Mouse (Mus musculus): ENCODE data around the gene Rpn1. TPM values are rescaled to one million over a fixed set of nuclear protein-coding genes. Genes with fewer than 3 reads are reported as not detected.

Rpn1 gene
- polyA plus RNA-seq, 1 experiment: 181 TPM

- no peak for TF ChIP-seq MAX (IDR thresholded peaks at IDR 0.05)
- H3K79me2 ChIP-seq (ENCODE audit: control insufficient read depth, insufficient read depth): no peaks in the 10 kb centered on the region
- H3K27me3 ChIP-seq (ENCODE audit: control insufficient read depth, insufficient read depth, insufficient read length): no peaks in the 10 kb centered on the region
- no peak overlapping the region for H3K4me3 ChIP-seq (ENCODE audit: insufficient read depth, poor library complexity, severe bottlenecking)
- H3ac ChIP-seq (ENCODE audit: control insufficient read depth, insufficient read length, low read depth): no peak overlapping the region
- peaks cover 81% of the 10 kb centered on the region for H3K36me3 ChIP-seq (ENCODE audit: control insufficient read depth, insufficient read depth)
- peaks cover 2% of the 10 kb centered on the region for H3K79me3 ChIP-seq (ENCODE audit: low read depth)
These were observed 17.8 kb downstream of the Rpn1 start for GRCm38 (mm10) chr6:88102096-88102495.

DNA sequence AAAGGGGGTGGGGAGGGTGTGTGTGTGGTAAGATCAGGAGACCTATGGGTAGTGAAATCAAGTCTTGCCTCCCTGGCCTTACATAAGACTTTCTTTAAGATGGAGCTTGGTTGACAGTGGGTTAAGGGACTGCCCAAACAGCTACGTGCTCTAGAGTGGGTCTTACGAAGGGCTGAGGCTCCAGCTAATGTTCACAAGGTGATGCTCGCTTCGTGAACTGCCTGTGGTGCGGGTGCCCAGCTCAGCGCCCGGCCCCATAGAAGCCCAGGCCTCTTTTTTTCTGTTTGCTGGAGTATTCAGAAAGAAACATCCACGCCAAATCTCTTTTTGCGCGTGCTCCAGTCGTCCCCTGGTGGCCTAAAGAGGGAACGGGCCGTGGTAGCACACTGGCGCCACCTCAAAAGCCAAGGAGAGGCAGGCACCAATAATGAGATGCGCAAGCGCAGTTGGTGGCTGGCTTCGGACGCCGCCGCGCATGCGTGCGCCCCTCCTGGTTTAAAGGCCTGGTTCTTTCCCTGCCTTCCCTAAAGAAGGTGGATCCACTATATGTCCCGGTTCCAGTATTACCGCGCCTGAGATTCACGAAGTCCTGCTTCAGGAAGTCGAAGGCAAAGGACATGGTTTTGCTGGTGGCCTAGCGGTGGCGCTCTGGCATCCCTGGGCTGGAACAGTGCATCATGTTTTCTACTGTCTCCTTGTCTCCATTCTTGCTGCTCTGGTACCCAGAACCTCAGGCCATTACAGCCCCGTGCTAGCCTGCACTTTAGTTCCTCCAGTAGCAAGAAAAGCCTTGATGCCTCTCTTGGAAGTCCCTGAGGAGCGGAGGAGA lies 21.7 kb downstream of the Rpn1 start:
- Histone ChIP-seq H3K27me3 (ENCODE audit: control insufficient read depth, insufficient read depth, insufficient read length) (no peaks in the 10 kb centered on the region), H3ac (ENCODE audit: control insufficient read depth, insufficient read length, low read depth) (no peak overlapping the region), H3K36me3 (ENCODE audit: control insufficient read depth, insufficient read depth) (peaks cover 46% of the 10 kb centered on the region), H3K4me3 (ENCODE audit: insufficient read depth, poor library complexity, severe bottlenecking) (no peak overlapping the region), H3K79me3 (ENCODE audit: low read depth) (no peaks in the 10 kb centered on the region), H3K79me2 (ENCODE audit: control insufficient read depth, insufficient read depth) (no peaks in the 10 kb centered on the region)
- TF ChIP-seq MYOD1 (IDR thresholded peaks at IDR 0.05; ENCODE audit: control insufficient read depth, insufficient read length, low read depth): no peak
- TF ChIP-seq CEBPB (IDR thresholded peaks at IDR 0.05; ENCODE audit: low read depth): no peak
- TF ChIP-seq MAX (IDR thresholded peaks at IDR 0.05): no peak
- TF ChIP-seq MYOG (IDR thresholded peaks at IDR 0.05; ENCODE audit: control insufficient read depth, extremely low read depth, insufficient read length): no peak
- no peak for TF ChIP-seq USF1 (IDR thresholded peaks at IDR 0.05; ENCODE audit: low read depth)
- peak; percentile 61 for TF ChIP-seq CTCF (IDR thresholded peaks at IDR 0.05; ENCODE audit: control insufficient read depth, insufficient read depth, insufficient read length)
- no peak for TF ChIP-seq FOSL1 (IDR thresholded peaks at IDR 0.05; ENCODE audit: insufficient read depth, low read length, poor library complexity, severe bottlenecking)

- H3K4me3 ChIP-seq (ENCODE audit: insufficient read depth, poor library complexity, severe bottlenecking): no peak overlapping the region
- peaks cover 39% of the 10 kb centered on the region for H3K36me3 ChIP-seq (ENCODE audit: control insufficient read depth, insufficient read depth)
- no peaks in the 10 kb centered on the region for H3K27me3 ChIP-seq (ENCODE audit: control insufficient read depth, insufficient read depth, insufficient read length)
- TF ChIP-seq FOSL1 (IDR thresholded peaks at IDR 0.05; ENCODE audit: insufficient read depth, low read length, poor library complexity, severe bottlenecking): no peak
- no peak for TF ChIP-seq USF1 (IDR thresholded peaks at IDR 0.05; ENCODE audit: low read depth)
- TF ChIP-seq MYOG (IDR thresholded peaks at IDR 0.05; ENCODE audit: control insufficient read depth, extremely low read depth, insufficient read length): no peak
- no peak for TF ChIP-seq MAX (IDR thresholded peaks at IDR 0.05)
- no peak for TF ChIP-seq CEBPB (IDR thresholded peaks at IDR 0.05; ENCODE audit: low read depth)
- TF ChIP-seq CTCF (IDR thresholded peaks at IDR 0.05; ENCODE audit: control insufficient read depth, insufficient read depth, insufficient read length): no peak
- TF ChIP-seq MYOD1 (IDR thresholded peaks at IDR 0.05; ENCODE audit: control insufficient read depth, insufficient read length, low read depth): no peak
- no peak overlapping the region for H3ac ChIP-seq (ENCODE audit: control insufficient read depth, insufficient read length, low read depth)
- no peaks in the 10 kb centered on the region for H3K79me3 ChIP-seq (ENCODE audit: low read depth)
- H3K79me2 ChIP-seq (ENCODE audit: control insufficient read depth, insufficient read depth): no peaks in the 10 kb centered on the region
These were observed 22.4 kb downstream of the Rpn1 start for GRCm38 (mm10) chr6:88106612-88107123.

DNA sequence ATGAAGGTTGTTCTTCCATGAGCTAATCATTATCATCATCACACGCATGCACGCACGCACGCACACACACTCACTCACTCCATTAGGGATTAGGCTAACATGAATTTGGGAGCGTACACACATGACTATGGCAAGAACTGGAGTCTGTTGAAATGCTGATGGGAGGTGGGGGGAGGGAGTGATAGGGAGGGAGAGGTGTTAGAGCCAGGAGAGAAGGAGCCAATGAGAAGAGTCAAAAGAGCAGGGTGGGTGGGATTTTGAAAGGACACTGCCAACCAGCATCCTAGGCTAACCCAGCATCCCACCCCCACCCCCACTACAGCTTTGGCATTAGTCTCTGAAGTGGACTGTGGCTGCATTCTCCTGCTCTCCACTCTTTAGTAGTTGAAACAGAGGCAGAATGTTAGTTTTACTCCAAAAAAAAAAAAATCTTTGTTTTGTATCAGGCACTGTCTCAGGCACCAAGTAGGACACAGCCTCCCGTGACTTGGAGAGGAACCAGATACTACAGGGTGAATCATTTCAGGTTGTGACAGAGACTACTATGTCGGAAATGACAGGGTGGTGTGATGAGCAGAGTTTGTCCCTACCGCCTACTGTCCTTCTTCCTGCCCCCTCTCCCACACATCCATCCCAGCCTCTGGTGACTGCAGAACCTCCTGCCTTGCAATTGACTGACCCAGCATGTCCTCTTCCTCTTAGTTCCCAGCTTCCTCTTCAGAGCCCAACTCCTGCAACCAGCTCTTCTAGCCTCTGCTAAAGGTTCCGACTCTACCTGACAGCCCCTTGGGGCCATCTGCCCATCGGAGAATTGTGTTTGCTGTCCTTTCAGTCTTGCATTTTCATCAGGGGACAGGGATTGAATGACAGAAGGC lies 23.6 kb downstream of the Rpn1 start:
- H3K79me3 ChIP-seq (ENCODE audit: low read depth): no peaks in the 10 kb centered on the region
- H3K79me2 ChIP-seq (ENCODE audit: control insufficient read depth, insufficient read depth): no peaks in the 10 kb centered on the region
- TF ChIP-seq FOSL1 (IDR thresholded peaks at IDR 0.05; ENCODE audit: insufficient read depth, low read length, poor library complexity, severe bottlenecking): no peak
- no peak for TF ChIP-seq CTCF (IDR thresholded peaks at IDR 0.05; ENCODE audit: control insufficient read depth, insufficient read depth, insufficient read length)
- no peak for TF ChIP-seq MAX (IDR thresholded peaks at IDR 0.05)
- no peak for TF ChIP-seq MYOG (IDR thresholded peaks at IDR 0.05; ENCODE audit: control insufficient read depth, extremely low read depth, insufficient read length)
- no peak for TF ChIP-seq MYOD1 (IDR thresholded peaks at IDR 0.05; ENCODE audit: control insufficient read depth, insufficient read length, low read depth)
- TF ChIP-seq USF1 (IDR thresholded peaks at IDR 0.05; ENCODE audit: low read depth): no peak
- TF ChIP-seq CEBPB (IDR thresholded peaks at IDR 0.05; ENCODE audit: low read depth): no peak
- no peaks in the 10 kb centered on the region for H3K27me3 ChIP-seq (ENCODE audit: control insufficient read depth, insufficient read depth, insufficient read length)
- H3ac ChIP-seq (ENCODE audit: control insufficient read depth, insufficient read length, low read depth): no peak overlapping the region
- no peak overlapping the region for H3K4me3 ChIP-seq (ENCODE audit: insufficient read depth, poor library complexity, severe bottlenecking)
- H3K36me3 ChIP-seq (ENCODE audit: control insufficient read depth, insufficient read depth): peaks cover 27% of the 10 kb centered on the region

DNA sequence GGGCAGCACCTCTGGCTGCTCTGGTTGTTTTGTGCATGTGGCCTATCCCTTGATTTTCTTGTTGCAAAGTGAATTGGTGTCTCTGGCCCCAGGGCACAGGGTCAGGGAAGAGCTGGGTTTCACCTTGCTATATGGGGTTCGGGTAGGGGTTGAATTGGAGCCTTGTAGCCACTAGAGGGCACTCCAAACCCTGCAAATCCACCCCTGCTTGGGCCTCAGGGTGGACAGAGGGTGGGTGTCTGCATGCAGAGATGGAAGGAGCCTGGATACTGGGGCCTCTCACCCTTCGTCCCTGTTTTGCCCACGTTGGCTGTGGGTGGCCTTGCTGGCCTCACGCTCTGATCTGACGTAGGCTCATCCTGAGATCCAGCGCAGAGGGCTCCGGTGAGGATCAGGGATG lies 28.9 kb downstream of the Rpn1 start:
- no peak overlapping the region for H3ac ChIP-seq (ENCODE audit: control insufficient read depth, insufficient read length, low read depth)
- no peaks in the 10 kb centered on the region for H3K36me3 ChIP-seq (ENCODE audit: control insufficient read depth, insufficient read depth)
- H3K27me3 ChIP-seq (ENCODE audit: control insufficient read depth, insufficient read depth, insufficient read length): no peaks in the 10 kb centered on the region
- no peaks in the 10 kb centered on the region for H3K79me3 ChIP-seq (ENCODE audit: low read depth)
- no peak overlapping the region for H3K4me3 ChIP-seq (ENCODE audit: insufficient read depth, poor library complexity, severe bottlenecking)
- H3K79me2 ChIP-seq (ENCODE audit: control insufficient read depth, insufficient read depth): no peaks in the 10 kb centered on the region
- TF ChIP-seq CTCF (IDR thresholded peaks at IDR 0.05; ENCODE audit: control insufficient read depth, insufficient read depth, insufficient read length): peak; percentile 67
- no peak for TF ChIP-seq CEBPB (IDR thresholded peaks at IDR 0.05; ENCODE audit: low read depth)
